Mouse (Mus musculus) lung, embryonic 14.5 days (tissue): ENCODE measurements around the gene Cdc42bpg. TPM values are rescaled to one million over a fixed set of nuclear protein-coding genes. Genes with fewer than 3 reads are reported as not detected.
A peak's percentile ranks its signal among the peaks of the same experiment; 100 is the strongest.

Source experiments
- ATAC-seq: fragments of 200-750 bp; cut with Nextera tagmentation; 2 replicates; pipeline ENCODE4 v1.8.0; 2017; ENCODE audit warnings: mild to moderate bottlenecking, moderate TSS enrichment, moderate library complexity; ENCODE audit not compliant: insufficient read depth
- DNase-seq: peaks from one replicate; pipeline ENCODE4 v3.0.0-alpha.2; 2015
- H3K27ac ChIP-seq: fragments of 300-500 bp; sonication (generic); 2 replicates; pipeline ENCODE4 v1.5.1; 2014; ENCODE audit warnings: low read depth, mild to moderate bottlenecking, moderate library complexity
- H3K27me3 ChIP-seq: fragments of 300-500 bp; sonication (generic); 2 replicates; pipeline ENCODE4 v1.6.1; 2014; ENCODE audit warnings: low read length, control low read depth; ENCODE audit not compliant: insufficient read depth
- H3K36me3 ChIP-seq: fragments of 300-500 bp; sonication (generic); 2 replicates; pipeline ENCODE4 v1.6.1; 2014; ENCODE audit warnings: control low read depth; ENCODE audit not compliant: insufficient read depth
- H3K4me1 ChIP-seq: fragments of 300-500 bp; sonication (generic); 2 replicates; pipeline ENCODE4 v1.6.1; 2014; ENCODE audit warnings: antibody characterized with exemption, control low read depth; ENCODE audit not compliant: insufficient read depth
- H3K4me2 ChIP-seq: fragments of 300-500 bp; sonication (generic); 2 replicates; pipeline ENCODE4 v1.6.1; 2014; ENCODE audit warnings: mild to moderate bottlenecking
- H3K4me3 ChIP-seq: fragments of 300-500 bp; sonication (generic); 2 replicates; pipeline ENCODE4 v1.5.1; 2014; ENCODE audit warnings: low read depth, low read length
- H3K9ac ChIP-seq: fragments of 300-500 bp; sonication (generic); 2 replicates; pipeline ENCODE4 v1.6.1; 2014
- H3K9me3 ChIP-seq: fragments of 300-500 bp; sonication (generic); 2 replicates; pipeline ENCODE4 v1.6.1; 2016; ENCODE audit warnings: low read depth, low read length, control low read depth
- CTCF ChIP-seq: IDR thresholded peaks from 2 replicates; pipeline ENCODE4 v1.5.1; 2016; ENCODE audit warnings: antibody characterized with exemption, low read depth
- WGBS: fragments of 180-500 bp; shearing (Covaris S2); extraction: QIAGEN DNeasy Blood & Tissue Kit; methylation state at CpG from one replicate; pipeline ENCODE4 v1.1.7; 2014; 5-methylcytosine and 5-hydroxymethylcytosine counted together
- polyA plus RNA-seq: library from polyadenylated mRNA; unstranded; fragments of >200 nt; fragmentation: Nextera tagmentation; extraction: Ambion mirVana; gene quantifications from 2 replicates; pipeline ENCODE4 v1.2.1, GENCODE M21; 2014

Gene Cdc42bpg
- polyA plus RNA-seq, 1 experiment from 2014 or later = 0.82 TPM

GRCm38 (mm10) chr19:6297641-6298040, 8.6 kb upstream of the Cdc42bpg start:
- ATAC-seq (no peak), DNase-seq (peak; percentile 24)
- Histone ChIP-seq H3K4me2 (no peak overlapping the region), H3K4me3 (no peak overlapping the region), H3K27ac (no peak overlapping the region), H3K9ac (no peak overlapping the region), H3K27me3 (no peaks in the 10 kb centered on the region), H3K36me3 (peaks cover 57% of the 10 kb centered on the region), H3K4me1 (peaks cover 4% of the 10 kb centered on the region; the same call in 1 of the 2 replicates), H3K9me3 (no peaks in the 10 kb centered on the region)
- WGBS = 87% methylated on average over 9 of the region's 9 CpGs
- no peak for TF ChIP-seq CTCF

GRCm38 (mm10) chr19:6299003-6299402, 7.3 kb upstream of the Cdc42bpg start:
- peak overlapping the region; percentile 73; the same call in 1 of the 2 replicates for H3K27ac ChIP-seq
- H3K4me3 ChIP-seq = no peak overlapping the region
- ATAC-seq (no peak), DNase-seq (no peak)
- no peaks in the 10 kb centered on the region for H3K27me3 ChIP-seq
- H3K4me2 ChIP-seq = no peak overlapping the region
- H3K4me1 ChIP-seq = peaks cover 4% of the 10 kb centered on the region; the same call in 1 of the 2 replicates
- peaks cover 49% of the 10 kb centered on the region for H3K36me3 ChIP-seq
- WGBS = 76% methylated on average over 4 of the region's 4 CpGs
- H3K9ac ChIP-seq = no peak overlapping the region
- H3K9me3 ChIP-seq = no peaks in the 10 kb centered on the region
- TF ChIP-seq CTCF = no peak

GRCm38 (mm10) chr19:6299450-6300267, 6.6 kb upstream of the Cdc42bpg start:
- Histone ChIP-seq H3K36me3 (peaks cover 43% of the 10 kb centered on the region), H3K27ac (peak overlapping the region; percentile 73), H3K4me1 (peaks cover 4% of the 10 kb centered on the region; the same call in 1 of the 2 replicates), H3K9ac (no peak overlapping the region), H3K9me3 (no peaks in the 10 kb centered on the region), H3K4me2 (no peak overlapping the region), H3K27me3 (no peaks in the 10 kb centered on the region), H3K4me3 (no peak overlapping the region)
- no peak for TF ChIP-seq CTCF
- peak; percentile 18 for DNase-seq
- ATAC-seq = no peak
- 66% methylated on average over 7 of the region's 7 CpGs for WGBS

- no peaks in the 10 kb centered on the region for H3K9me3 ChIP-seq
- H3K27ac ChIP-seq = peak overlapping the region; percentile 73
- DNase-seq (peak; percentile 38), ATAC-seq (peak; percentile 15; the same call in 1 of the 2 replicates)
- 30% methylated on average over 7 of the region's 7 CpGs for WGBS
- TF ChIP-seq CTCF = no peak
- no peak overlapping the region for H3K4me2 ChIP-seq
- H3K4me3 ChIP-seq = no peak overlapping the region
- H3K9ac ChIP-seq = no peak overlapping the region
- H3K27me3 ChIP-seq = no peaks in the 10 kb centered on the region
- H3K4me1 ChIP-seq = peaks cover 4% of the 10 kb centered on the region; the same call in 1 of the 2 replicates
- peaks cover 35% of the 10 kb centered on the region for H3K36me3 ChIP-seq
Measured at GRCm38 (mm10) chr19:6300402-6300841, 5.8 kb upstream of the Cdc42bpg start.

GRCm38 (mm10) chr19:6302114-6302513, 4.1 kb upstream of the Cdc42bpg start:
- no peak for TF ChIP-seq CTCF
- Histone ChIP-seq H3K27ac (no peak overlapping the region), H3K4me1 (peaks cover 4% of the 10 kb centered on the region; the same call in 1 of the 2 replicates), H3K9ac (no peak overlapping the region), H3K4me3 (no peak overlapping the region), H3K9me3 (no peaks in the 10 kb centered on the region), H3K4me2 (no peak overlapping the region), H3K27me3 (no peaks in the 10 kb centered on the region), H3K36me3 (peaks cover 19% of the 10 kb centered on the region)
- ATAC-seq = no peak
- 86% methylated on average over 5 of the region's 5 CpGs for WGBS
- DNase-seq = no peak

- no peak for DNase-seq
- no peak overlapping the region for H3K9ac ChIP-seq
- no peak overlapping the region for H3K27ac ChIP-seq
- no peaks in the 10 kb centered on the region for H3K27me3 ChIP-seq
- H3K9me3 ChIP-seq = no peaks in the 10 kb centered on the region
- no peak for TF ChIP-seq CTCF
- H3K4me1 ChIP-seq = peaks cover 4% of the 10 kb centered on the region; the same call in 1 of the 2 replicates
- no peak overlapping the region for H3K4me3 ChIP-seq
- no peak overlapping the region for H3K4me2 ChIP-seq
- WGBS = 37% methylated on average over 4 of the region's 4 CpGs
- ATAC-seq = no peak
- H3K36me3 ChIP-seq = peaks cover 18% of the 10 kb centered on the region
Measured at GRCm38 (mm10) chr19:6302522-6302921, 3.7 kb upstream of the Cdc42bpg start.

- 70% methylated on average over 6 of the region's 6 CpGs for WGBS
- H3K4me1 ChIP-seq = peaks cover 4% of the 10 kb centered on the region; the same call in 1 of the 2 replicates
- ATAC-seq = no peak
- peaks cover 5% of the 10 kb centered on the region; the same call in 1 of the 2 replicates for H3K36me3 ChIP-seq
- no peak for TF ChIP-seq CTCF
- H3K9ac ChIP-seq = no peak overlapping the region
- no peak for DNase-seq
- H3K27ac ChIP-seq = no peak overlapping the region
- no peak overlapping the region for H3K4me2 ChIP-seq
- no peaks in the 10 kb centered on the region for H3K27me3 ChIP-seq
- no peaks in the 10 kb centered on the region for H3K9me3 ChIP-seq
- no peak overlapping the region for H3K4me3 ChIP-seq
Measured at GRCm38 (mm10) chr19:6303831-6304230, 2.4 kb upstream of the Cdc42bpg start.
